Mouse (Mus musculus): ENCODE data around the gene Lrrc61. TPM values are rescaled to one million over a fixed set of nuclear protein-coding genes. Genes with fewer than 3 reads are reported as not detected.
"Not testable (repeated sequence)": the region's sequence is repeated elsewhere in the genome, so short reads cannot be mapped to it uniquely, and the experiment has no call there.

The Lrrc61 gene
- polyA plus RNA-seq (2015; fragmentation: Nextera tagmentation; extraction: Ambion mirVana): 6.7 and 8.2 TPM in 2 replicates

- Histone ChIP-seq H3K27me3 (ENCODE audit: control insufficient read depth, insufficient read depth, low read length) (no peaks in the 10 kb centered on the region), H3K4me1 (ENCODE audit: control insufficient read depth, insufficient read depth, low read length) (peaks cover 9% of the 10 kb centered on the region), H3K27ac (ENCODE audit: low read length) (peak within 1 kb of the TSS; percentile 98), H3K4me3 (ENCODE audit: low read length) (peak within 1 kb of the TSS; percentile 66), H3K4me2 (ENCODE audit: low read depth, low read length) (peak within 1 kb of the TSS; percentile 79), H3K9me3 (replicated peaks; ENCODE audit: control insufficient read depth, low read length) (no peaks in the 10 kb centered on the region), H3K9ac (ENCODE audit: low read length) (peak within 1 kb of the TSS; percentile 77), H3K36me3 (ENCODE audit: control insufficient read depth, insufficient read depth) (peaks cover 5% of the 10 kb centered on the region; the same call in 1 of the 2 replicates)
- under 1% methylated on average over 39 of the region's 39 CpGs for WGBS
- ATAC-seq (replicated peaks; ENCODE audit: extremely low read depth, insufficient read depth, low FRiP score): peak; percentile 85
These were observed at the start of gene Lrrc61 for GRCm38 (mm10) chr6:48554280-48555103. TSS of gene Lrrc61 (plus strand) at chr6:48554796.

GRCm38 (mm10) chr6:48508087-48508486 lies 46.5 kb upstream of the Lrrc61 start:
- ATAC-seq (replicated peaks; ENCODE audit: extremely low read depth, insufficient read depth, low FRiP score): no peak
- 52% methylated on average over 4 of the region's 4 CpGs for WGBS
- Histone ChIP-seq H3K9ac (ENCODE audit: low read length) (no peak overlapping the region), H3K4me3 (ENCODE audit: low read length) (no peak overlapping the region), H3K27ac (ENCODE audit: low read length) (no peak overlapping the region), H3K4me2 (ENCODE audit: low read depth, low read length) (no peak overlapping the region), H3K36me3 (ENCODE audit: control insufficient read depth, insufficient read depth) (peaks cover 14% of the 10 kb centered on the region), H3K27me3 (ENCODE audit: control insufficient read depth, insufficient read depth, low read length) (no peaks in the 10 kb centered on the region), H3K9me3 (replicated peaks; ENCODE audit: control insufficient read depth, low read length) (no peaks in the 10 kb centered on the region), H3K4me1 (ENCODE audit: control insufficient read depth, insufficient read depth, low read length) (peaks cover 9% of the 10 kb centered on the region)

GRCm38 (mm10) chr6:48510426-48510825 lies 44.2 kb upstream of the Lrrc61 start:
- no peak overlapping the region for H3K4me2 ChIP-seq (ENCODE audit: low read depth, low read length)
- H3K9ac ChIP-seq (ENCODE audit: low read length): no peak overlapping the region
- WGBS: 70% methylated on average over 4 of the region's 4 CpGs
- peaks cover 19% of the 10 kb centered on the region for H3K36me3 ChIP-seq (ENCODE audit: control insufficient read depth, insufficient read depth)
- ATAC-seq (replicated peaks; ENCODE audit: extremely low read depth, insufficient read depth, low FRiP score): no peak
- no peaks in the 10 kb centered on the region for H3K27me3 ChIP-seq (ENCODE audit: control insufficient read depth, insufficient read depth, low read length)
- no peak overlapping the region for H3K27ac ChIP-seq (ENCODE audit: low read length)
- H3K4me3 ChIP-seq (ENCODE audit: low read length): no peak overlapping the region
- no peaks in the 10 kb centered on the region for H3K9me3 ChIP-seq (replicated peaks; ENCODE audit: control insufficient read depth, low read length)
- H3K4me1 ChIP-seq (ENCODE audit: control insufficient read depth, insufficient read depth, low read length): peaks cover 2% of the 10 kb centered on the region; the same call in 1 of the 2 replicates

- H3K4me2 ChIP-seq (ENCODE audit: low read depth, low read length): no peak overlapping the region
- no peak overlapping the region for H3K27ac ChIP-seq (ENCODE audit: low read length)
- no peaks in the 10 kb centered on the region for H3K4me1 ChIP-seq (ENCODE audit: control insufficient read depth, insufficient read depth, low read length)
- no peaks in the 10 kb centered on the region for H3K27me3 ChIP-seq (ENCODE audit: control insufficient read depth, insufficient read depth, low read length)
- H3K4me3 ChIP-seq (ENCODE audit: low read length): no peak overlapping the region
- H3K36me3 ChIP-seq (ENCODE audit: control insufficient read depth, insufficient read depth): peaks cover 33% of the 10 kb centered on the region
- no peaks in the 10 kb centered on the region for H3K9me3 ChIP-seq (replicated peaks; ENCODE audit: control insufficient read depth, low read length)
- H3K9ac ChIP-seq (ENCODE audit: low read length): no peak overlapping the region
- WGBS: 80% methylated on average over 7 of the region's 7 CpGs
- ATAC-seq (replicated peaks; ENCODE audit: extremely low read depth, insufficient read depth, low FRiP score): no peak
These were observed 42.7 kb upstream of the Lrrc61 start for GRCm38 (mm10) chr6:48511861-48512260.

- not testable (repeated sequence) for H3K4me1 ChIP-seq (ENCODE audit: control insufficient read depth, insufficient read depth, low read length); ATAC-seq (replicated peaks; ENCODE audit: extremely low read depth, insufficient read depth, low FRiP score); H3K9ac ChIP-seq (ENCODE audit: low read length); H3K4me2 ChIP-seq (ENCODE audit: low read depth, low read length); H3K36me3 ChIP-seq (ENCODE audit: control insufficient read depth, insufficient read depth); H3K27ac ChIP-seq (ENCODE audit: low read length); H3K27me3 ChIP-seq (ENCODE audit: control insufficient read depth, insufficient read depth, low read length); H3K4me3 ChIP-seq (ENCODE audit: low read length); H3K9me3 ChIP-seq (replicated peaks; ENCODE audit: control insufficient read depth, low read length)
- 91% methylated on average over 13 of the region's 16 CpGs for WGBS
These were observed 29.7 kb upstream of the Lrrc61 start for GRCm38 (mm10) chr6:48524882-48525281.

- H3K4me3 ChIP-seq (ENCODE audit: low read length): no peak overlapping the region
- no peak overlapping the region for H3K9ac ChIP-seq (ENCODE audit: low read length)
- 66% methylated on average over 9 of the region's 9 CpGs for WGBS
- no peaks in the 10 kb centered on the region for H3K36me3 ChIP-seq (ENCODE audit: control insufficient read depth, insufficient read depth)
- H3K4me1 ChIP-seq (ENCODE audit: control insufficient read depth, insufficient read depth, low read length): 0 out of 2 replicates have a peak, but pooled peaks cover 2% of the 10 kb centered on the region
- ATAC-seq (replicated peaks; ENCODE audit: extremely low read depth, insufficient read depth, low FRiP score): no peak
- H3K9me3 ChIP-seq (replicated peaks; ENCODE audit: control insufficient read depth, low read length): no peaks in the 10 kb centered on the region
- H3K27ac ChIP-seq (ENCODE audit: low read length): no peak overlapping the region
- H3K4me2 ChIP-seq (ENCODE audit: low read depth, low read length): no peak overlapping the region
- no peaks in the 10 kb centered on the region for H3K27me3 ChIP-seq (ENCODE audit: control insufficient read depth, insufficient read depth, low read length)
These were observed 26.7 kb upstream of the Lrrc61 start for GRCm38 (mm10) chr6:48527901-48528300.

- Histone ChIP-seq H3K4me2 (ENCODE audit: low read depth, low read length) (no peak overlapping the region), H3K4me3 (ENCODE audit: low read length) (no peak overlapping the region), H3K4me1 (ENCODE audit: control insufficient read depth, insufficient read depth, low read length) (0 out of 2 replicates have a peak, but pooled peaks cover 2% of the 10 kb centered on the region), H3K36me3 (ENCODE audit: control insufficient read depth, insufficient read depth) (no peaks in the 10 kb centered on the region), H3K9me3 (replicated peaks; ENCODE audit: control insufficient read depth, low read length) (no peaks in the 10 kb centered on the region), H3K9ac (ENCODE audit: low read length) (no peak overlapping the region), H3K27me3 (ENCODE audit: control insufficient read depth, insufficient read depth, low read length) (no peaks in the 10 kb centered on the region), H3K27ac (ENCODE audit: low read length) (no peak overlapping the region)
- 63% methylated on average over 14 of the region's 14 CpGs for WGBS
- no peak for ATAC-seq (replicated peaks; ENCODE audit: extremely low read depth, insufficient read depth, low FRiP score)
These were observed 25.3 kb upstream of the Lrrc61 start for GRCm38 (mm10) chr6:48529261-48529660.

GRCm38 (mm10) chr6:48529871-48530440 lies 24.6 kb upstream of the Lrrc61 start:
- no peak overlapping the region for H3K27ac ChIP-seq (ENCODE audit: low read length)
- no peak for ATAC-seq (replicated peaks; ENCODE audit: extremely low read depth, insufficient read depth, low FRiP score)
- H3K4me3 ChIP-seq (ENCODE audit: low read length): no peak overlapping the region
- WGBS: 78% methylated on average over 16 of the region's 16 CpGs
- no peak overlapping the region for H3K9ac ChIP-seq (ENCODE audit: low read length)
- H3K36me3 ChIP-seq (ENCODE audit: control insufficient read depth, insufficient read depth): no peaks in the 10 kb centered on the region
- H3K27me3 ChIP-seq (ENCODE audit: control insufficient read depth, insufficient read depth, low read length): no peaks in the 10 kb centered on the region
- 0 out of 2 replicates have a peak, but pooled peaks cover 2% of the 10 kb centered on the region for H3K4me1 ChIP-seq (ENCODE audit: control insufficient read depth, insufficient read depth, low read length)
- H3K4me2 ChIP-seq (ENCODE audit: low read depth, low read length): no peak overlapping the region
- H3K9me3 ChIP-seq (replicated peaks; ENCODE audit: control insufficient read depth, low read length): no peaks in the 10 kb centered on the region

GRCm38 (mm10) chr6:48530862-48531261 lies 23.7 kb upstream of the Lrrc61 start:
- no peaks in the 10 kb centered on the region for H3K27me3 ChIP-seq (ENCODE audit: control insufficient read depth, insufficient read depth, low read length)
- no peak; the same call in 1 of the 2 replicates for ATAC-seq (replicated peaks; ENCODE audit: extremely low read depth, insufficient read depth, low FRiP score)
- WGBS: 32% methylated on average over 2 of the region's 2 CpGs
- no peak overlapping the region for H3K9ac ChIP-seq (ENCODE audit: low read length)
- no peak overlapping the region for H3K4me3 ChIP-seq (ENCODE audit: low read length)
- H3K9me3 ChIP-seq (replicated peaks; ENCODE audit: control insufficient read depth, low read length): no peaks in the 10 kb centered on the region
- H3K4me1 ChIP-seq (ENCODE audit: control insufficient read depth, insufficient read depth, low read length): 0 out of 2 replicates have a peak, but pooled peaks cover 2% of the 10 kb centered on the region
- no peak overlapping the region for H3K27ac ChIP-seq (ENCODE audit: low read length)
- H3K36me3 ChIP-seq (ENCODE audit: control insufficient read depth, insufficient read depth): no peaks in the 10 kb centered on the region
- no peak overlapping the region for H3K4me2 ChIP-seq (ENCODE audit: low read depth, low read length)

Data from heart, embryonic 16.5 days (tissue).